Mouse (Mus musculus): ENCODE measurements around the gene Cnpy2. TPM values are rescaled to one million over a fixed set of nuclear protein-coding genes. Genes with fewer than 3 reads are reported as not detected.

Cnpy2 gene
- polyA plus RNA-seq, 1 experiment from 2014 or later, result 308 TPM

GRCm38 (mm10) chr10:128303126-128304021, 18.9 kb upstream of the Cnpy2 start, which contains the start of gene Pan2:
Gene Pan2 (plus strand): TSS chr10:128303335.
- peak; percentile 100 for DNase-seq (ENCODE audit: low spot score)
- 2% methylated on average over 37 of the region's 37 CpGs for WGBS

GRCm38 (mm10) chr10:128309654-128310053, 12.6 kb upstream of the Cnpy2 start:
- DNase-seq (ENCODE audit: low spot score) (no peak), ATAC-seq (replicated peaks; ENCODE audit: low FRiP score, low TSS enrichment, low read depth) (no peak)
- 87% methylated on average over 7 of the region's 7 CpGs for WGBS
- Histone ChIP-seq H3K4me3 (ENCODE audit: low read depth, low read length) (no peak overlapping the region), H3K9me3 (ENCODE audit: control insufficient read depth, low read length) (no peaks in the 10 kb centered on the region), H3K36me3 (ENCODE audit: control insufficient read depth, insufficient read depth, low read length) (peaks cover 76% of the 10 kb centered on the region), H3K27me3 (replicated peaks; ENCODE audit: control insufficient read depth, insufficient read depth, low read length) (no peaks in the 10 kb centered on the region), H3K4me2 (ENCODE audit: low read length) (no peak overlapping the region), H3K27ac (ENCODE audit: low read depth) (no peak overlapping the region), H3K9ac (ENCODE audit: low read length) (no peak overlapping the region), H3K4me1 (replicated peaks; ENCODE audit: control insufficient read depth, insufficient read depth, low read length) (peaks cover 6% of the 10 kb centered on the region; the same call in 1 of the 2 replicates)

More at GRCm38 (mm10) chr10:128303126-128304021, 18.9 kb upstream of the Cnpy2 start, which contains the start of gene Pan2:
- no peaks in the 10 kb centered on the region for H3K27me3 ChIP-seq (replicated peaks; ENCODE audit: control insufficient read depth, insufficient read depth, low read length)
- peak within 1 kb of the TSS; percentile 63 for H3K4me3 ChIP-seq (ENCODE audit: low read depth, low read length)
- H3K4me1 ChIP-seq (replicated peaks; ENCODE audit: control insufficient read depth, insufficient read depth, low read length), result peaks cover 13% of the 10 kb centered on the region
- H3K9ac ChIP-seq (ENCODE audit: low read length), result peak within 1 kb of the TSS; percentile 91
- peak within 1 kb of the TSS; percentile 85 for H3K27ac ChIP-seq (ENCODE audit: low read depth)
- ATAC-seq (replicated peaks; ENCODE audit: low FRiP score, low TSS enrichment, low read depth), result peak; percentile 99
- H3K9me3 ChIP-seq (ENCODE audit: control insufficient read depth, low read length), result no peaks in the 10 kb centered on the region
- peaks cover 20% of the 10 kb centered on the region for H3K36me3 ChIP-seq (ENCODE audit: control insufficient read depth, insufficient read depth, low read length)
- H3K4me2 ChIP-seq (ENCODE audit: low read length), result peak within 1 kb of the TSS; percentile 86

GRCm38 (mm10) chr10:128310177-128310576, 12.1 kb upstream of the Cnpy2 start:
- no peaks in the 10 kb centered on the region for H3K27me3 ChIP-seq (replicated peaks; ENCODE audit: control insufficient read depth, insufficient read depth, low read length)
- no peak overlapping the region for H3K4me2 ChIP-seq (ENCODE audit: low read length)
- WGBS, result 52% methylated on average over 11 of the region's 11 CpGs
- no peaks in the 10 kb centered on the region for H3K9me3 ChIP-seq (ENCODE audit: control insufficient read depth, low read length)
- ATAC-seq (replicated peaks; ENCODE audit: low FRiP score, low TSS enrichment, low read depth) (no peak), DNase-seq (ENCODE audit: low spot score) (peak; percentile 53)
- H3K27ac ChIP-seq (ENCODE audit: low read depth), result no peak overlapping the region
- peaks cover 6% of the 10 kb centered on the region; the same call in 1 of the 2 replicates for H3K4me1 ChIP-seq (replicated peaks; ENCODE audit: control insufficient read depth, insufficient read depth, low read length)
- peaks cover 81% of the 10 kb centered on the region for H3K36me3 ChIP-seq (ENCODE audit: control insufficient read depth, insufficient read depth, low read length)
- H3K4me3 ChIP-seq (ENCODE audit: low read depth, low read length), result no peak overlapping the region
- 0 out of 2 replicates have a peak overlapping the region, but pooled peaks have one; percentile 2 for H3K9ac ChIP-seq (ENCODE audit: low read length)

- ATAC-seq (replicated peaks; ENCODE audit: low FRiP score, low TSS enrichment, low read depth) (no peak), DNase-seq (ENCODE audit: low spot score) (no peak)
- 78% methylated on average over 4 of the region's 4 CpGs for WGBS
- Histone ChIP-seq H3K4me1 (replicated peaks; ENCODE audit: control insufficient read depth, insufficient read depth, low read length) (peaks cover 6% of the 10 kb centered on the region; the same call in 1 of the 2 replicates), H3K4me3 (ENCODE audit: low read depth, low read length) (no peak overlapping the region), H3K27me3 (replicated peaks; ENCODE audit: control insufficient read depth, insufficient read depth, low read length) (no peaks in the 10 kb centered on the region), H3K36me3 (ENCODE audit: control insufficient read depth, insufficient read depth, low read length) (peaks cover 85% of the 10 kb centered on the region), H3K27ac (ENCODE audit: low read depth) (no peak overlapping the region), H3K4me2 (ENCODE audit: low read length) (no peak overlapping the region), H3K9ac (ENCODE audit: low read length) (no peak overlapping the region), H3K9me3 (ENCODE audit: control insufficient read depth, low read length) (no peaks in the 10 kb centered on the region)
These were observed 11.4 kb upstream of the Cnpy2 start for GRCm38 (mm10) chr10:128310902-128311301.

GRCm38 (mm10) chr10:128315578-128315977, 6.7 kb upstream of the Cnpy2 start:
- DNase-seq (ENCODE audit: low spot score) (no peak), ATAC-seq (replicated peaks; ENCODE audit: low FRiP score, low TSS enrichment, low read depth) (no peak)
- 96% methylated on average over 8 of the region's 8 CpGs for WGBS

GRCm38 (mm10) chr10:128321641-128322040, 618 bp upstream of the Cnpy2 start:
- H3K4me2 ChIP-seq (ENCODE audit: low read length), result peak overlapping the region; percentile 83
- H3K4me1 ChIP-seq (replicated peaks; ENCODE audit: control insufficient read depth, insufficient read depth, low read length), result peaks cover 16% of the 10 kb centered on the region
- no peaks in the 10 kb centered on the region for H3K9me3 ChIP-seq (ENCODE audit: control insufficient read depth, low read length)
- H3K9ac ChIP-seq (ENCODE audit: low read length), result peak overlapping the region; percentile 96
- H3K27me3 ChIP-seq (replicated peaks; ENCODE audit: control insufficient read depth, insufficient read depth, low read length), result no peaks in the 10 kb centered on the region
- H3K36me3 ChIP-seq (ENCODE audit: control insufficient read depth, insufficient read depth, low read length), result peaks cover 63% of the 10 kb centered on the region
- peak overlapping the region; percentile 94; the same call in 1 of the 2 replicates for H3K27ac ChIP-seq (ENCODE audit: low read depth)
- 51% methylated on average over 12 of the region's 12 CpGs for WGBS
- peak; percentile 58 for DNase-seq (ENCODE audit: low spot score)
- peak overlapping the region; percentile 80 for H3K4me3 ChIP-seq (ENCODE audit: low read depth, low read length)
- ATAC-seq (replicated peaks; ENCODE audit: low FRiP score, low TSS enrichment, low read depth), result no peak

More at GRCm38 (mm10) chr10:128315578-128315977, 6.7 kb upstream of the Cnpy2 start:
- H3K36me3 ChIP-seq (ENCODE audit: control insufficient read depth, insufficient read depth, low read length), result peaks cover 93% of the 10 kb centered on the region
- no peaks in the 10 kb centered on the region for H3K27me3 ChIP-seq (replicated peaks; ENCODE audit: control insufficient read depth, insufficient read depth, low read length)
- H3K9ac ChIP-seq (ENCODE audit: low read length), result no peak overlapping the region
- no peaks in the 10 kb centered on the region for H3K9me3 ChIP-seq (ENCODE audit: control insufficient read depth, low read length)
- H3K4me2 ChIP-seq (ENCODE audit: low read length), result no peak overlapping the region
- no peak overlapping the region for H3K4me3 ChIP-seq (ENCODE audit: low read depth, low read length)
- no peaks in the 10 kb centered on the region for H3K4me1 ChIP-seq (replicated peaks; ENCODE audit: control insufficient read depth, insufficient read depth, low read length)
- H3K27ac ChIP-seq (ENCODE audit: low read depth), result no peak overlapping the region

GRCm38 (mm10) chr10:128323516-128323915, 1.3 kb downstream of the Cnpy2 start:
- Histone ChIP-seq H3K9ac (ENCODE audit: low read length) (peak overlapping the region; percentile 96), H3K4me3 (ENCODE audit: low read depth, low read length) (peak overlapping the region; percentile 80), H3K36me3 (ENCODE audit: control insufficient read depth, insufficient read depth, low read length) (peaks cover 63% of the 10 kb centered on the region), H3K4me2 (ENCODE audit: low read length) (peak overlapping the region; percentile 83), H3K27ac (ENCODE audit: low read depth) (peak overlapping the region; percentile 94; the same call in 1 of the 2 replicates), H3K9me3 (ENCODE audit: control insufficient read depth, low read length) (no peaks in the 10 kb centered on the region), H3K4me1 (replicated peaks; ENCODE audit: control insufficient read depth, insufficient read depth, low read length) (peaks cover 16% of the 10 kb centered on the region), H3K27me3 (replicated peaks; ENCODE audit: control insufficient read depth, insufficient read depth, low read length) (no peaks in the 10 kb centered on the region)
- 70% methylated on average over 8 of the region's 8 CpGs for WGBS
- DNase-seq (ENCODE audit: low spot score) (no peak), ATAC-seq (replicated peaks; ENCODE audit: low FRiP score, low TSS enrichment, low read depth) (no peak)

- Histone ChIP-seq H3K4me1 (replicated peaks; ENCODE audit: control insufficient read depth, insufficient read depth, low read length) (peaks cover 13% of the 10 kb centered on the region), H3K4me2 (ENCODE audit: low read length) (no peak overlapping the region), H3K9ac (ENCODE audit: low read length) (no peak overlapping the region), H3K4me3 (ENCODE audit: low read depth, low read length) (no peak overlapping the region), H3K27me3 (replicated peaks; ENCODE audit: control insufficient read depth, insufficient read depth, low read length) (no peaks in the 10 kb centered on the region), H3K27ac (ENCODE audit: low read depth) (no peak overlapping the region), H3K36me3 (ENCODE audit: control insufficient read depth, insufficient read depth, low read length) (peaks cover 45% of the 10 kb centered on the region), H3K9me3 (ENCODE audit: control insufficient read depth, low read length) (no peaks in the 10 kb centered on the region)
- DNase-seq (ENCODE audit: low spot score), result no peak
- 92% methylated on average over 8 of the region's 8 CpGs for WGBS
- ATAC-seq (replicated peaks; ENCODE audit: low FRiP score, low TSS enrichment, low read depth), result no peak
These were observed 4.6 kb downstream of the Cnpy2 start for GRCm38 (mm10) chr10:128326825-128327224.

Measured in intestine, embryonic 14.5 days (tissue).